Mouse (Mus musculus): ENCODE results near the gene Tdrd12.
"Not testable (repeated sequence)": the region's sequence is repeated elsewhere in the genome, so short reads cannot be mapped to it uniquely, and the experiment has no call there.

Gene Tdrd12

DNA sequence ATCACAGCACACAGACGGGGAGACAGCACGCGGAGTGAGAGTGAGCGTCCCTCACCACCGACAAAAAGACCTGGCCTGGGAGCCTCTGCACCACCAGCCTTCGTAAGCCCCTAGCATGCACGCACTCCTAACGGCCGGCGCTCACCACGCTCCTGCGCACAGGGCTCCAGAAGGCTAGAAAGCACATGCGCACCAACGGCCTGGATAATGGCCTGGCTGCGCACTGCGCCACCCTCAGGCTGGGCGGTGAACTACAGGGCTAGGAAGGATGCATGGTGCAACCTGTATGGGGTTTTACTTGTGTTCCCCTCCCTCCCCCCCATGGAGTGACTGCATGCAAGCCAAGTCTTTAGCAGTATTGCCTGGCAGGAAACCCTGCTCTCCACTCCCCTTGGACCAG lies at the start of gene Tdrd12:
Gene Tdrd12 (minus strand): TSS at position 184 of the 400 bp plus-strand sequence.
- DNase-seq (ENCODE audit: low spot score), result no peak

DNA sequence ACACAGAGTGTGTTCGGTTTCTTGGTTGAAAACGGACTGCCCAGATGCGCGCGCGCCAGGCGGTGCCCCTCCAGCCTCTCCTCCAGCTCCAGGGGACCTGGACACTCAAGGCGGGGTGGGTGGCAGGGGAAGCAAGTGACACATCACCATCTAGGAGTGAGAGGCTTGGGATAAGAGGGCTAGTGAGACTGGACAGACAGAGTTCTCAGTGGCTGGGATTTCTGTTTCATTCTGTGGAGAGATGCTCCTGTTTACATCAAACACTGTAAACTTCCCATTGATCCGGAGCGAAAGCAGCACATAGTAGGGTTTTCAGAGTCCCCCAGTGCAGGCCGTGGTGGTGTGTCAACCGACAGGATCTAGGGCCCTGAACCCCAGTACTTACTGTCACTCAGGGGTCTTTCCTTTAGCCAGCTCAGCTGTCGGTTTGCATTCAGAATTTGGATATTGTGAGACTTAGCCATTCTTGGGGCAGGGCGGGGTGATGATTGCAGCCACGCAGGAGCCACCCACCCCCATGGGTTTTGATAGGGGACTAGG lies 49.4 kb upstream of the Tdrd12 start:
- no peak for DNase-seq (ENCODE audit: low spot score)

DNA sequence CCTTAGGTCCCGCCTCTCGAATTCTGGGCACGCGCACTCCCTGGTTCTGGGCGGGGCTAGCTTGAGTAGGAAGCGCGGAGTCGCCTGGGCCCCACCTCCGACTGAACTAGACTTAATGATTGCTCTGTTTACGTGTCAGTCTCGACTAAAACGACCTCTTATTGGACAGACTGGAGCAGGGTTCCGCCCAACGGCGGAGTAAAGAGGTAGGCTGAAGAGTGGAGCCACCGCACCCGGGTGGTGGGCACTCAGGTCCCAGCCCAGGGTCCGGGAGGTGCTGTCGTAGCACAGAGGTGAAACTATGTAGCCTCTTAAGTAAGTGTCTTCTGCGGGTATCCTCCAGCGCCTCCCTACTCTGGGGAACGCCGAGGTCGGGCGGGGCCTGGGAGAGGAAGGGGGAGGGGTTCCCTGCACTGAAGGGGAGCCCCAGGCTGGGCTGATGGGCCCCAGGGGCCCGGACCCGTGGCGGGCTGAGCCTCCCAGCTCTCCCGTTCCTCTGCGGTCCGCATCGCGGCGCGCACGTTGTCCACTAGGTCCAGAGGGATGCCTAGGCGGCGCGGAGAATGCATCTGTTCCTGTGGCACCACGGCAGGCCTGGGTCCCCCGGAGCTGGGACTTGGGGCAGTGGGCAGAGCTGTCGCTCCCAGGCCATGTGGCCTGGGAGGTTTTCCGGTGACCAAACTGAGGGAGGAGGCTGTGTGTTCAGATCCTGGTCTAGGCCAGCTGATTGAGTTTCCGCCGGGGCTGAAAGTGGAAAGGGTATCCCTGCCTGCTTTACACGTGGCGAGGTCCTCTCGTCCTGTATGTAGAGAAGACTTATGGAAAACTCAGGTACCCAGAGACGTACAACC lies 48.7 kb upstream of the Tdrd12 start, which contains the start of gene Ankrd27:
Gene Ankrd27 (plus strand): TSS at position 190 of the 851 bp plus-strand sequence.
- peak; percentile 96 for DNase-seq (ENCODE audit: low spot score)

DNA sequence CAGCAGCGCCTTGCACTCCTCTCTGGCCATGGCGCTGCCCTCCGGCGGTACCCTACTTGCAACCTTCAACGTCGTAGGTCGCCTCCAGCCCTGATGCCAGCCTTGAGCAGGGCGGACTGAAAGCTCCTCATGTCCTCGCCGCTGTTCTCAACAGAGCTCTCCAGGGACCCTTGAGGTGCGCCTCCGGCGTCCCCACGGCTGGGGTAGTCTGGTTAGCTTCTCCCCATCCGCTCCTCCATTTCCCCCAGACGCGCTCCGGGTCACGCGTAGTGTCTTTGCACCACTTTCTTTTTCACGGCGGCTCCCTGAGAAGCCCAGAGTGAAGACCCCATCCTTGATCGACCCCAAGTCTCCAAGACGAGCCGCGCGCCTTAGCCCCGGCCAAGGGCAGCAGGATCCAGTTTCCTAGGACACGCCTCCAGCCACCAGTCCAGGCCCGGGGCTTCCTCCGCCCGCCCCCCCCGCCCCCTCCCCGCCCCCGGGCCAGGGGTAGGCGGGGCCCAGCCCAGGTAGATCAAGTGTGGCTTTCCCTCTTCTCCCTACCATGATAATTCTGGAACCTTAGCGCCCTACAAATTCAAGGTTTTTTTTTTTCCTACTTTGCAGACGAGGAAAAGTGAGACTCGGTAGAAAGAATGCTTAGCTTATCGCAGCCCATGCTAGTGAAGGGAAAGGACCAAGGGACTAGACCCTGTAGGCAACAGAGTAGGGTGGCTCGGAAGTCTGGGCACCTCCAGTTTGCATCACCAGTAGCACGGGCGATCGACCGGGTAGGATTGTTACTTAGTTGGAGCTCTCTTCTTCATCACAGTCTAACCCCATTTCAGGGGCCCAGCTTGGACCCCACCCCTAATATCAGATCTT lies 47.9 kb upstream of the Tdrd12 start, which contains the start of gene Rgs9bp:
Gene Rgs9bp (minus strand): TSS at position 392 of the 864 bp plus-strand sequence.
- DNase-seq (ENCODE audit: low spot score), result peak; percentile 89

DNA sequence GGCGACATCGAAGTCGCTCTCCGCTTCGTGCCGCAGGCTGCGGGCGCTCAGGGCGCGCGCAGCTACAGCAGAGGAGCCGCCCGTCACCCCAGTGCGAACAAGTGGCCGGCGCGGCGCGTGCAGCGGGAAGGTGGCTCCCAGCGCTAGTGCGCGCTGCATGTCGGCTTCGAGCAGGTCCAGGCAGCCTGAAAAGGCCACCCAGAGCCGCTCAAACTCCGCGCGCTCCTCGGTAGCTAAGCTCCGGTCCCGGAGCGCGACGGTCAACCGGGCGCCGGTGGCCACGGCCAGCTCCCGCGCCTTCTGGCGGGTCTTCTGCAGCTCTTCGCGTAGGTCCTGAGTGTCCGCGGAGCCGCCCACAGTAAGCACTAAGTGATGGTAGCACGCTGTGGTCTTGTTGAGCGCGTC lies 47.2 kb upstream of the Tdrd12 start:
- DNase-seq (ENCODE audit: low spot score), result peak; percentile 40

DNA sequence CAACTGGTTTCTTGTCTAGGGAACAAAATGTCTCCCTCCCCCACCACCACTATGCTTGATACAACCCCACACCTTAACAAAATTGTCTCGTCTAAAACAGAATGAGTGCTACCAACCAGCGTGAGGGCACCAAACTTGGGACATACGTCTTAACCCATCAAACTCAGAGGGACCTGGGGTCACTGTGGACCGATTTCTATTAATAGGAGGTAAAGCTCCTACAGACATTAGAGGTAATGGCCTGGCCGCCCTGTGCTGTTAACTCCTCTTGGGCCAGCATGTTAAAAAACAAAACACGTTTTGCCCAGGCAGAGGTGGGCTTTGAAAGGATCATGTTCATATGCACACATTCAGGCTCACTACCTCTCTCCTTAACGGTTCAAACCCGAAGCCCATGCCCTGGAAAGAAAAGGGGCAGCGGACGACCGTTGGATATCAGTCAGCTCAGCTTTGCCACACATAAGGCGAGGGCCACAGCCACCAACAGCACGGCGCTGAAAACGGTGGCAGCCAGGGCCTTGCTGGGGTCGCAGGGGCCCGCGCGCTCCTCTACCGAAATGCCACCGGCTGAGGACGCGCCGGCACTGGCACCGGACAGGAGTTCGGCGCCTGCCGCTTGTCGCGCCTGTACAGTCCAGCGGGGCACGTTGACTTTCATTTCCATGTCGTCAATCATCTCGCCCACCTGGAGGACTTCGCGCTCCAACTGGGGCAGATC lies 46.7 kb upstream of the Tdrd12 start:
- DNase-seq (ENCODE audit: low spot score), result no peak

DNA sequence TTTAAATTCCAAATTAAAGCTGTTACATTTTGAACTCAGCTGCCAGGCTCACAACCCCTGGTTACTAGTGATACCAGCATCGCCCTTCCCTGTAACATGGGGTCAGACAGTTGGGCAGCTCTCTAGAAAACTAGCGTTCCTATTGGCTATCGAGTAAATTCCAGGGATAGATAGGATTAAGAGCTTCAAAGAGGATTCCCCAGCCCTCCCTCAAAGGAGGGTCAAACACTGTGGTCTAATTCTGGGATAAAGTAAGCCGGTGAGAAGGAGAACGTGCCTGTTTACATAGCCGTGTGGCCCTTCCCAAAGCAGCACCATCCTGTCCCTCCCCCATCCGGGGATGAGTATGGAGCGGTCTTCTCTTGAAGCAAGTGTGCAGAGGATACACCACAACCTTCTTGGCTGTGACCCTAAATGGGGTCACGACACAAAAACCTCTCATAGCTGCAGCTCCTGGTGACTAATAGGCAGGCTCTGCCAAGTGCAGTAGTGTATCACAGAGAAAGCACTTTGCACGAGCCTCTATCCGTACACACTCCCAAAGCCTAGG lies 46.0 kb upstream of the Tdrd12 start:
- peak; percentile 37 for DNase-seq (ENCODE audit: low spot score)

DNA sequence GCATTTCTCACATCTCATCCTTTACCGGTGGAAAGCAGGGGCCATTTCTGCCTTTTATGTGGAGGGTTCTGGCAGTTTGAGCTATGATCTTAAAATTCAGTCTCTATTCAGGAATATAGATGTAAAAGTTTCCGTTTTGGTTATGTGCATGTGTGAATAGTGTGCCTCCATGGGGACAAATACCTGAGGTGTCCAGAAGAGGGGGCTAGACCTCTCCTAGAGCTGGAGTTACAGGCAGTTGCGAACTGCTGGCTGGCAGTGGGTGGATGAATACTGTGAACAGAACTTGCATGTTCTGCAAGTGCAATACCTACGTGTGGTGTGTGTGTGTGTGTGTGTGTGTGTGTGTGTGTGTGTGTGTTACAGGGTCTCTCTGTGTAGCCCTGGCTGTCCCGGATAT lies 45.2 kb upstream of the Tdrd12 start:
- no peak for DNase-seq (ENCODE audit: low spot score)

DNA sequence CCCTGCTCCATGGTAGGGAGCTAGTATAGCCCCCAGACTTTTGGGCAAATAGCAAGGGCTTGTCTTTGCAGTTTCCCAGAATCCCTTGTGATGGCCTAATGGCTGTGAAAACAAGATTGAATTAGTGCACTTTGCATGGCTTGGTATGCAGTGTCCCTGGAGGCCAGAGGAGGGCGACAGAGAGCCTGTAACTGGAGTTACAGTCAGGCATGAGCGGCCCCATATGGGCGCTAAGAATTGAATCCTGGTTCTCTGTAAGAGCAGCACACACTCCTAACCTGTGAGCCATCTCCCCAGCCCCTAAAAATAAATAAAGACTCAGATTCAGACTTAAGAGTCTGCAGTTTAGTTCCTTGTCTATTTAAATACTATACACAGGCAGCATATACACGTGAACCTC lies 42.3 kb upstream of the Tdrd12 start:
- DNase-seq (ENCODE audit: low spot score), result no peak

DNA sequence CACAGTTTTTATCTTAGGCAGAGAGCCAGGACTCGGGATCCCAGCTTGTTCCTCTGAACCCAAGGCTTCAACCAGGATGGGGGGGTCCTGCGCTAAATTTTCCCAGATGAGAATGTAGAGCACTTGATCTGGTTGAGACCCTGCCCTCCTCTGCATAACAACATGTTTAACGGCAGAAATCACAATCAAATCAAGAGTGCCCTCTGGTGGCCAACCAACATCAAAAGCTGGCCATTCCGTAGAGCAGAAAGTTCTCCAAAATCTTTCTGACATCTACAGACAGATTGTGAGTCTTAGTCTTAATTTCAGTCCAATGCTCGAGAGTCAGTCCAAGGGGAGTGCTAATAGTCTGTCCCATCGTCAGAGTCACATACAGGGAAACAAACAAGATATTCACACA lies 33.3 kb upstream of the Tdrd12 start:
- DNase-seq (ENCODE audit: low spot score), result not testable (repeated sequence)

DNA sequence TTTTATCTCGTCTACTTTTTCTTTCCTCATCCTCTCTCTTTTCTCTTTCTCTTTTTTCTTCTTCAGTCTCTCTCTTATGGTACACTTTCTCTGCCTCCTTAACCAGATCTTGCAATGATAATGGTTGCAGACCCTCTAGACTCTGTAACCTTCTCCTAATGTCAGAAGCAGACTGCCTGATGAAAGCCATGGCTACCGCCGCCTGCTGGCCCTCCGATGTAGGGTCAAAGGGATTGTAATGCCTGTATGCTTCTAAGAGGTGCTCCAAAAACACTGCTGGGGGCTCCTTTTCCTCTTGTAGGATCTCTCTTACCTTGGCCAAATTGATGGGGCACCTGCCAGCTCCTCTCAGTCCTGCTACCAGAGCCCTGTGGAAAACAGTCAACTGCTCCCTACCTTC lies 32.2 kb upstream of the Tdrd12 start:
- DNase-seq (ENCODE audit: low spot score), result not testable (repeated sequence)

DNA sequence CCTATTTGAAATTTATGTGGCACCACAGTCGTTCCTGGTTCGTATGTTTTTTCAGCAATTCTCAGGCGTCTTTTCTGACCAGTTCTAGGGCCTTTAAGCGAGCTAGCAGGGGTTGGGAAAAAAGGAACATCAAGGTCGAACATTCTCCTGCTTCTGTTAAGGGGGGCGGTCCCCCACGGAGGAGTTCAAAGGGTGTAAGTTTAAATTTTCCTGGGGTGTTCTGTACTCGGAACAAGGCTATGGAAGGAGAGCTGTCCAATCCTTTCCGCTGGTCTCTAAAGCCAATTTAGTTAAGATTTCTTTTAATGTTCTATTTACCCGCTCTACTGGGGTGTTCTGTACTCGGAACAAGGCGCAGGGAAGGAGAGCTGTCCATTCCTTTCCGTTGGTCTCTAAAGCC lies 28.4 kb upstream of the Tdrd12 start:
- not testable (repeated sequence) for DNase-seq (ENCODE audit: low spot score)

DNA sequence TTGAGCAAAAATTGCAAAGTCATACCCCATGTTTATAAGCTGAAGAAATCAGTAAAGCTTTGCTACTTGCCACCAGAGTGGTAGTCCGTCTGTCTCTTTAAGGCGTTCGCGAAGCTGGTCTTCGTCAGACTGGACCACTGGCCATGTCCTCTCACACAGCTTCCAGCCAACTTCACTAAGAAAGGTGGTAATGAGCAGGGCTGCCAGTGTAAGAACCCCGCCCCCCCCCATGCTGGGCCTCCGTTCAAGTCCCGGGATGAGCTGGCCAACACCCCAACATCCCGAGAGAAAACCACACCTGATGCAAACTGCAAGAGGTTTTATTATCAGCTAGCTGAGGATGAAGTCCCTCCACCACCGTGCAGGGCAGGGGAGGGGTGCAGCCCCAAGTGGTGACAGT lies 27.3 kb upstream of the Tdrd12 start:
- not testable (repeated sequence) for DNase-seq (ENCODE audit: low spot score)

DNA sequence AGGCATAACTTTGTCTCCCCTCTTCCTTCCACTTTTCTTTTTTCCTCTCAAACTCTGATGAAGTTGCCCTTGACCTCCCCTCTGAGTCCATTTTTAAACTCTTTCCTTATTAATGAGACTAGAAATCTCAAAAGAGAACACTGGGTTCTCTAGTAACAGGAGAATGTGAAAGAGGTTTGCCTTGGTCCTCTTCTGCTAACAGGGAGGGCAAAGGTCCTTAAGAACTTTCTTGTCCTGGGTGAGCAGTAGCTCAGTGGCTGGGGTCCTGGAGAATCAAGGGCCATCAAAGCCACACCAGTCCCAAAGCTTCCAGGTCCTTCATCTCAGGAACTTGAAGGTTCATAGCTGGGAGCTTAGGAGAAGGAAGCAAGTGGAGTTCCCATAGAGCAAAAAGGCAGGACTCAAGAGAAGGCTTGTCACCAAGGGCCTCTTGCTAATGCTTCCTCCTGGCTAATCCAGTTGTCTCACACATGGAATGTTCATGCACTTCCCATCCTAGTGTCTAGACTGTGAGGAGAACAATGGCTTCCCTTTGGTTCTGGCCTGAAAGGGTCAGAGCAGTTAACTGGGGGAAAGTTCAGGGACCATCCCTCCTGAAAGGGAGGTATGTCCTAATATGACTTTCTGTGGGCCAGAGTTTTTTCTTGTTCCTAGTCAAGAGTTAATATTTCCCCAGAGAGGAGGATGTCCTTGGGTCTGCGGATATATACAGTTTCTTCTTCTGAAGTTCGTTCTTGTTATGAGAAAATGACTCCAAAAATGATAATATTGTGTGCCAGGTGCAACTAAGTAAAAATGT lies 26.7 kb upstream of the Tdrd12 start:
- no peak for DNase-seq (ENCODE audit: low spot score)

DNA sequence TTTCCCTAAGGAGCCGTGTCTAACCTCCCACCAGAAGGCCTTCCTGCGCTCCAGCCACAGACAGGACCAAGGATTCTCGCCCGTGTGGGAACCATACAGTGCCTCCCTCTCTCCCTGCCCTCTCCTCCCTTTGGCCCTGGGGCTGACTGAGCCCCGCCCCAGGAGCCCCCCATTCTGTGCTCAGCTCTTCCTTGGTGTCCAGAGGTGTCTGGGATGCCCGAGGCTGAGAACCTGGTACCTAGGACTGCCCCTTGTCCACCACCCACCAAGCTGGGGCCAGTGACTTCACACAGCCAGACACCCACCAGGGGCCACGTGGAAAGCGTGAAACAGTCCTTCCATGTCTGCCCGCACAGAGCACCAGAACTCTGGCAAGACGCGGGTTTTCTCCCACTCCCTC lies 25.5 kb upstream of the Tdrd12 start:
- no peak for DNase-seq (ENCODE audit: low spot score)

DNA sequence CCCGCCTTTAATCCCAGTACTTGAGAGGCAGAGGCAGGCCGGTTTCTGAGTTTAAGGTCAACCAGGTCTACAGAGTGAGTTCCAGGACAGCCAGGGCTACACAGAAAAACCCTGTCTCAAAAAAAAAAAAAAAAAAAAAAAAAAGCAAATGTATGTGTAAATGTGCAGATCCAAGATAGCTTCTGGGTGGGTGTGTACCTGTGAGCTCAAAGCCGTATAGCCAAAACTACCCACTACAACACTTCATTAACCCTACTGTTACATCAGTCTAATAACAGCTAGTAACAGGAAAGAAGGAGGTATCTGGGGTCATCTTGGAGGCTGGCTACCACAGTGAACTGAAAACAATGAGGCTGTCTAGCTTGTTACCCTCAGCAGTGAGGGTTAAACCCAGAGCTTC lies 22.3 kb upstream of the Tdrd12 start:
- DNase-seq (ENCODE audit: low spot score), result no peak

DNA sequence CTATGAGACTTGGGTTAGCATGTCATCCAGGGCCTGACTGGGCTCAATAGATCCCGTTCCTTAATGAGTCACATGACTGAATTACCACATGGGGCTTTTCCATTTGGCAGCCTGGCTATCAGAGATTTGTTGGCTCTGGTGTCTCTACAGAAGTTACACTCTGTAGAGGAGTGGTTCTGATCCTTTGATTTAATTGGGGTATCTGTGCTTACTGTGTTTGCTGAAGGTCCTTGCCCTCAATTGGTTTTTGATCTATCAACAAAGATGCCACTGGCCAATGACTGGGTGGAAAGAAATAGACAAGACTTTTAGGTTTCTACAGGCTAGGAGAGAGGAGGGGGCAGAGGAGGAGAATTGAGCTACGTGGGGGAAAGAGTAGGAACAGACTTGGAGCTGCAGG lies 21.1 kb upstream of the Tdrd12 start:
- DNase-seq (ENCODE audit: low spot score), result no peak

DNA sequence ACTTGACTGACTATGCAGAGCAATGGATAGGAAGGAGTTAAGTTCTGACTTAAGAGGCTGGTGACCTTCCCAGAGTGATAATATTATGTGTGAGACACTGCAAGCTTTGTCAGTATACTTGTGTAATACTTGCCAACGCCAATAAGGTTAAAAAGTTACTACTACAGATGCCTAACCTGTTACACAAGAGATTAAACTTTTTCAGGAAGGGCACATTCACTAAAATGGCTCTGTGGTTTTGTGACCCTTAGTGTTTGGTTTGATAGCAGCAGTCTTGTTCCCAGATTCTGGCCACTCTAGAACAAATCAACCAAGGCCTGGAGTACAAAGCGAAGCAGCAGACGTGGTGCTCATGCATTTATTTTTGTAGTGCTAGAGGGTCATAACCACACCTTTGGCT lies 20.0 kb upstream of the Tdrd12 start:
- DNase-seq (ENCODE audit: low spot score), result peak; percentile 47

DNA sequence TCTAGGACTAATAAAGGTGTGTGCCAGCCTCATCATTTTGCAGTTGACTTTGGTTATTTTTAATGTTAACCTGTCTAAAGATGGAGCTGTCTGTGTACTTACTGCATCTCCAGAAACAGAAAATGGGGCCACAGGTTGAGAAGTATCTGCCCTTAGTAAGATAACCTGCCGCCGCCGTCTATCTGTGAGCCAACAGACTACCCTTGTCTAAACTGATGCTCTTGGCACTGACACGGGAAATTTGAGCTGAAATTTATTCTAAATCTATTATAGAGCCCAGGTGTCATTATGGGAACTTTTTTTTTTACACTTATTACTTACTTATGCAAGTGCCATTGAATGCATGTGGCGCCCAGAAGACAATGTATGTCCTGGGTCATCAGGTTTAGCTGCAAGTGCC lies 19.4 kb upstream of the Tdrd12 start:
- no peak for DNase-seq (ENCODE audit: low spot score)

DNA sequence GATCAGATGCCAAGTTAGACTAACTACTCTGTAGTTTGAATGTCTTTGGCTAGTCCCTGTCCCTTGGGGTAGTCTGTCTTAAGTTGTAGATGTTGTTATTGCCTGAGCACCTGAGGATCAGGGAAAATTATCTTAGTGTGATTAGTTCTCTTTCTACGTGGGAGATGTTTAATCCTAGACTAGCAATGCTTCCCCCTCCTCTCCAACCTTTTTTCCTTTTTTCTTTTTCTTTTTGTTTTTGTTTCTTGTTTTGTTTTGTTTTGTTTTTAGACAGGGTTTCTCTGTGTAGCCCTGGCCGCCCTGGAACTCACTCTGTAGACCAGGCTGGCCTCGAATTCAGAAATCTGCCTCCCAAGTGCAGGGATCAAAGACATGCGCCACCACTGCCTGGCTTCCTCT lies 18.7 kb upstream of the Tdrd12 start, which contains the start of gene Nudt19:
Gene Nudt19 (minus strand): TSS at position 100 of the 399 bp plus-strand sequence.
- no peak for DNase-seq (ENCODE audit: low spot score)

All from yolk sac, embryonic 10.5 days (tissue).